Mouse (Mus musculus): ENCODE measurements around the gene Trib2. TPM values are rescaled to one million over a fixed set of nuclear protein-coding genes. Genes with fewer than 3 reads are reported as not detected.

Trib2 gene
- polyA plus RNA-seq, 1 experiment from 2014 or later: 20.5 TPM

DNA sequence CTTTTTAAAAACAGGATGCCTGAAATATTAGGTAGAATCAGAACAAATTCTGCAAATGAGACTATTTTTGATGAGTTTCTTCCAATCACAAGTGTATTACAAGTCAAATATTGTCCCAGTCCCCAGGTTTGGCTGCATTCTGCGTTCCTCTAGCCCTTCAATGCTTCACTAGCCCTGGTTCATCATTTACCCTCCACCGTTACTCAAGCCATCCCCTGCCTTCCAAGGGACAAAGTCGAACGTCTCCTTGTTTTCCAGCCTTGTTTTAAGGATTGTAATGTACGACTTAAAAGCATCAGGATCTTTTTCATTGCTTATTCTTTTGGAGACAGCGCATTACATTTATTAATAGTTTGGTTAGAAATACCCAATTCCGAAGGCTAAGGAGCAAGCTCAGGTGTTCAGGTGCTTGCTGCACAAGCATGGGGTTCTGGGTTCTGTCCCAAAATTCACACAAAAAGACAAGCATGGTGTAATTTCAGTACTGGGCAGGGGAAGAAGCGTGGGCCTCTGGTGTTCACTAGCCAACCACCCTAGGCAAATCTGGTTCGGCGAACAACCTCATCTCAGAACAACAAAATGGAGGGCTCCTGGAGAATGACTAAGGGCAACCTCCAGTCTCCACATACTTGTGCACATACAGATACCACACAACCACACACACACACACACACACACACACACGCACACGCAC, 24.3 kb upstream of the Trib2 start:
- H3K4me1 ChIP-seq (ENCODE audit: control insufficient read depth, insufficient read depth, low read length): no peaks in the 10 kb centered on the region
- no peak overlapping the region for H3K27ac ChIP-seq (ENCODE audit: low read length)
- no peak for ATAC-seq (ENCODE audit: insufficient read depth, low FRiP score)
- H3K9ac ChIP-seq (ENCODE audit: low read length): no peak overlapping the region
- H3K27me3 ChIP-seq (ENCODE audit: control insufficient read depth, insufficient read depth, low read length): no peaks in the 10 kb centered on the region
- WGBS: 88% methylated on average over 12 of the region's 12 CpGs
- H3K36me3 ChIP-seq (ENCODE audit: control insufficient read depth, insufficient read depth, low read length): no peaks in the 10 kb centered on the region
- H3K4me2 ChIP-seq (ENCODE audit: low read depth, low read length): no peak overlapping the region
- no peak overlapping the region for H3K4me3 ChIP-seq (replicated peaks; ENCODE audit: low read length)
- H3K9me3 ChIP-seq (replicated peaks; ENCODE audit: control insufficient read depth, low read length): no peaks in the 10 kb centered on the region

DNA sequence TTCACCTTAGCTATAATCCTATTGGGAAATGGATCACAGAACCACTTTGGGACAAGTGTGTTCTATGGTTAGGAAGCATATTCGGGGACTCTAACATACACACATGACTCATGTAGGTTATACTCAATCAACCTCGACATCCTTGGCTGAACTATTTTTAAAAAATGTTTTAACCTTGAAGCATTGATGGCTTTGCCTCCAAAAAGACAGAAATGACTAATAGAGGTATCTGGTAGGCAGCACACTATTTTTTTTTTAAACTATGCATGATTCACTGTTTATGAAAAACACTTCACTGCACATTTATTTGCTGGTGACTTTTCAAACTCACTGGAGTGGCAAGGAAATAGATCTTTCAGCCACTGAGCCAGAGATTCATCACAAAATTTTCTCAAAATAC, 21.5 kb upstream of the Trib2 start:
- Histone ChIP-seq H3K4me3 (replicated peaks; ENCODE audit: low read length) (no peak overlapping the region), H3K36me3 (ENCODE audit: control insufficient read depth, insufficient read depth, low read length) (no peaks in the 10 kb centered on the region), H3K9me3 (replicated peaks; ENCODE audit: control insufficient read depth, low read length) (no peaks in the 10 kb centered on the region), H3K9ac (ENCODE audit: low read length) (no peak overlapping the region), H3K4me1 (ENCODE audit: control insufficient read depth, insufficient read depth, low read length) (no peaks in the 10 kb centered on the region), H3K27me3 (ENCODE audit: control insufficient read depth, insufficient read depth, low read length) (no peaks in the 10 kb centered on the region), H3K4me2 (ENCODE audit: low read depth, low read length) (no peak overlapping the region), H3K27ac (ENCODE audit: low read length) (no peak overlapping the region)
- ATAC-seq (ENCODE audit: insufficient read depth, low FRiP score): no peak
- WGBS: 81% methylated on average over 2 of the region's 2 CpGs

DNA sequence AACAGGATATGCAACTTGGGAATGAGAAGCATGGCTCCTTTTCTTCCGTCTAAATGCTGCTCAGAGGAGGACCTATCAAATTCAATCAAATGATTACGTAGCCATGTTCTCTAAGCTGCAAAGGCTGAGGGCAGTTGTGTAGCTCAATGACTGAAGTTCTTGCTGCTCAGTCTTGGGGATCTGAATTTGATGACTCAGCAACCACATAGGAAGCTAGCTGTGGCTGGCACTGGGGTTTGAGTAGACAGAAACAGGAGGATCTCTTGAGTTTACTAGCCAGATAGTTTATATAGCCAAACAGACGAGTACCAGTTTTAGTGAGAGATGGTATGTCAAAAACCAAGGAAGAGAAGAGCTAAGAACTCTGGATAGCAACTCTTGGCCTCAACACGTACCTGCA, 20.8 kb upstream of the Trib2 start:
- no peaks in the 10 kb centered on the region for H3K36me3 ChIP-seq (ENCODE audit: control insufficient read depth, insufficient read depth, low read length)
- ATAC-seq (ENCODE audit: insufficient read depth, low FRiP score): no peak
- no peaks in the 10 kb centered on the region for H3K4me1 ChIP-seq (ENCODE audit: control insufficient read depth, insufficient read depth, low read length)
- no peak overlapping the region for H3K9ac ChIP-seq (ENCODE audit: low read length)
- H3K27ac ChIP-seq (ENCODE audit: low read length): no peak overlapping the region
- WGBS: 83% methylated on average over 4 of the region's 4 CpGs
- no peaks in the 10 kb centered on the region for H3K27me3 ChIP-seq (ENCODE audit: control insufficient read depth, insufficient read depth, low read length)
- H3K9me3 ChIP-seq (replicated peaks; ENCODE audit: control insufficient read depth, low read length): no peaks in the 10 kb centered on the region
- H3K4me2 ChIP-seq (ENCODE audit: low read depth, low read length): no peak overlapping the region
- no peak overlapping the region for H3K4me3 ChIP-seq (replicated peaks; ENCODE audit: low read length)

DNA sequence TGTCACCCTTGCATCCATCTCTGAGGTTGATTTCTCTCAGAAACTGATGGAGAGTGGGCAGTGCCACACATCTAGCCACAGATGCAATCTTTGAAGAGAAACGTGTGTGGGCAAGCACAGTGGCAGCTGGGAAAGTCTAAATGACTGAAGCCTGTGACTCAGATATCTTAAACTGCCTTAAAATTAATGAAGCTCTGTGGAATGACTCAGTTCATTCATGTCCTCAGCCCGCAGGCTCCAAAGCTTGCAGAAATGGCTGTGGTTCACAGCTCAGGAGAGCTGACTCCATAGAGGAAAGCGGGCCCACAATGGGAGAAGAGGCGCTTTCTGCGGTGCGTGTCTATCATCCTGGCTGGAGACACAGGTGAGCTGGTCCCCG, 15.9 kb upstream of the Trib2 start:
- 84% methylated on average over 7 of the region's 7 CpGs for WGBS
- Histone ChIP-seq H3K4me3 (replicated peaks; ENCODE audit: low read length) (no peak overlapping the region), H3K9me3 (replicated peaks; ENCODE audit: control insufficient read depth, low read length) (no peaks in the 10 kb centered on the region), H3K36me3 (ENCODE audit: control insufficient read depth, insufficient read depth, low read length) (no peaks in the 10 kb centered on the region), H3K27me3 (ENCODE audit: control insufficient read depth, insufficient read depth, low read length) (no peaks in the 10 kb centered on the region), H3K4me1 (ENCODE audit: control insufficient read depth, insufficient read depth, low read length) (no peaks in the 10 kb centered on the region), H3K9ac (ENCODE audit: low read length) (no peak overlapping the region), H3K4me2 (ENCODE audit: low read depth, low read length) (no peak overlapping the region), H3K27ac (ENCODE audit: low read length) (no peak overlapping the region)
- no peak for ATAC-seq (ENCODE audit: insufficient read depth, low FRiP score)

DNA sequence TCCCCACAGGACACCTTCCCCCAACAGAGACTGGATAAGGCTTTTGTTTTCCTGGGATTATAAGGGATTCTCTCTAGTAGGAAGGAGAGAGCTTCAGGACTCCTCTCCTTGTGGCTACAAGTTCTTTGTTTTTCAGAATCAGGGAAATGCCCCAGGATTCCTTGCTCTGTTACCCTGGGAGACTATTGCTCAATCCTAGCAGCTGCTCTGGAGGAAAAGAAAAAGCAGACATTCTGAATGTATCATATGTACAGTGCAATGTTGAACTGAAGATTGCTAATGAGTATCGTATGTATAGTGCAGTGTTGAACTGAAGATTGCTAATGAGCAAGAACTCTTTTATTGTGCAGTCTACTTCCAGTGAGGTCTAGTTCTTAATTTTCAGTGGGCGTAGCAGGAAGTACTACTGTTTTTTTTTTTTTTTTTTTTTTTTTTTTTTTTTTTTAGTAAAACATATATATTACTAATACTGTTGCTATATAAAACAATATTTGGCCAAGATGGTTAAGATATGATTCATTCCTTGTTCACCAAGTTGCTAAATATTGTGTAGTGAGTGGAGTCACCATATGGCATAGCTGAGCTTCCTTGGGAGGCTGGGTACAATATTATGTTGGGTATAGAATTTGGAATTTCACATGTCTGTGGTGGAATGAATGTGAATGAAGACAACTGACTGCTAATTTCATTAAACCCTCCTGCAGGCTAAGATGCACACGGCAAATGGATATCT, 15.4 kb upstream of the Trib2 start:
- no peak overlapping the region for H3K9ac ChIP-seq (ENCODE audit: low read length)
- no peak overlapping the region for H3K4me2 ChIP-seq (ENCODE audit: low read depth, low read length)
- no peaks in the 10 kb centered on the region for H3K27me3 ChIP-seq (ENCODE audit: control insufficient read depth, insufficient read depth, low read length)
- no peak for ATAC-seq (ENCODE audit: insufficient read depth, low FRiP score)
- no peak overlapping the region for H3K27ac ChIP-seq (ENCODE audit: low read length)
- no peak overlapping the region for H3K4me3 ChIP-seq (replicated peaks; ENCODE audit: low read length)
- 82% methylated on average over 3 of the region's 3 CpGs for WGBS
- no peaks in the 10 kb centered on the region for H3K9me3 ChIP-seq (replicated peaks; ENCODE audit: control insufficient read depth, low read length)
- H3K36me3 ChIP-seq (ENCODE audit: control insufficient read depth, insufficient read depth, low read length): no peaks in the 10 kb centered on the region
- H3K4me1 ChIP-seq (ENCODE audit: control insufficient read depth, insufficient read depth, low read length): no peaks in the 10 kb centered on the region

DNA sequence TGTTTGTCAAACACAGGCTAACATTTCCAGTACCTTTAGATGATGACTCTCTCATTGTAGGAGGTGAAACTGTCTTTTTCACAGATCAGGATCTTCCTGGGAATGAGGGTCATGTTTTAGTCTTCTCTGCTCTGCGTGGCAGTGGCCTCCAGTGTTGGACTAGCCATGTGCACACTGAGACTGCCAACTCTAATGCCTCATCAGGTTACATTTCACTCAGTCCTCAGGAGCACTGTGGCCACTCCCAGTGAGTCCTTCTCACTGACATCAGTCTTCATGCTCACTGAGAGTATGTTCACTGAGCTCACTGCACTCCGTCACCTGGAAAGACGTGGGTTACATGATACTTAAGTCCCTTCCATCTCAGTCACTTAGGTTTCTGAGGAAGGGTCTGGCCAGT, 14.0 kb upstream of the Trib2 start:
- ATAC-seq (ENCODE audit: insufficient read depth, low FRiP score): no peak
- 82% methylated on average over 3 of the region's 3 CpGs for WGBS
- no peak overlapping the region for H3K4me3 ChIP-seq (replicated peaks; ENCODE audit: low read length)
- no peaks in the 10 kb centered on the region for H3K9me3 ChIP-seq (replicated peaks; ENCODE audit: control insufficient read depth, low read length)
- H3K36me3 ChIP-seq (ENCODE audit: control insufficient read depth, insufficient read depth, low read length): no peaks in the 10 kb centered on the region
- H3K4me2 ChIP-seq (ENCODE audit: low read depth, low read length): no peak overlapping the region
- H3K27ac ChIP-seq (ENCODE audit: low read length): no peak overlapping the region
- no peaks in the 10 kb centered on the region for H3K27me3 ChIP-seq (ENCODE audit: control insufficient read depth, insufficient read depth, low read length)
- H3K9ac ChIP-seq (ENCODE audit: low read length): no peak overlapping the region
- H3K4me1 ChIP-seq (ENCODE audit: control insufficient read depth, insufficient read depth, low read length): no peaks in the 10 kb centered on the region

DNA sequence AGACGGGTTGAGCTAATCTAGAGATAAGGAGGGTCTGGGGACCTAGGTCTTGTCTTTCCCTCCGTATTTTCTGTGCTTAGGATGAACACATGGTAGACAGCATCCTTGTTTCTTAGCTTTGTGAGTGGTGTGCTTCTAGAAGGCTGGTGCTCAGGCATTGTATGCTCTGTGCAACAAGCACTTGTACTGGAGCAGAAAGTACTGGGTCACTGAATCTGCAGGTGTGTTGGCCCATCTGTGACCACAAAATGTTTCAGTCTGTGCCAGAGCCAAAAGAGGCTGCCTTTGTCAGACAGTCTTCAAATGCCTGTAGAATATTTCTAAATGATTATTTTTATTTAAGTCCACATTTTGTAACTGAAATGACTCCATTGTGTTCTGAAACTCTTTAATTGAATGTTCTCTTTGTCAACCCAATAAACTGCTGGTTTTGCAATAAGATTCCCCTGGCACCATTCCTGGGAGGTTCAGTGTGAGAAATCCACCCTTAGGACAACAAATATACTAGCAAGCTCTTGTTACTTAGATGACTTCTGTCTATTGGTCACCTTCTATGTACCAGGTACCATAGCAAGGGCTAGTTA, 12.2 kb upstream of the Trib2 start:
- H3K36me3 ChIP-seq (ENCODE audit: control insufficient read depth, insufficient read depth, low read length): no peaks in the 10 kb centered on the region
- H3K9me3 ChIP-seq (replicated peaks; ENCODE audit: control insufficient read depth, low read length): no peaks in the 10 kb centered on the region
- no peak overlapping the region for H3K9ac ChIP-seq (ENCODE audit: low read length)
- no peak overlapping the region for H3K4me3 ChIP-seq (replicated peaks; ENCODE audit: low read length)
- 54% methylated on average over 2 of the region's 2 CpGs for WGBS
- H3K27ac ChIP-seq (ENCODE audit: low read length): no peak overlapping the region
- H3K4me2 ChIP-seq (ENCODE audit: low read depth, low read length): no peak overlapping the region
- H3K27me3 ChIP-seq (ENCODE audit: control insufficient read depth, insufficient read depth, low read length): no peaks in the 10 kb centered on the region
- no peak for ATAC-seq (ENCODE audit: insufficient read depth, low FRiP score)
- H3K4me1 ChIP-seq (ENCODE audit: control insufficient read depth, insufficient read depth, low read length): no peaks in the 10 kb centered on the region

- Histone ChIP-seq H3K9ac (ENCODE audit: low read length) (no peak overlapping the region), H3K9me3 (replicated peaks; ENCODE audit: control insufficient read depth, low read length) (no peaks in the 10 kb centered on the region), H3K27me3 (ENCODE audit: control insufficient read depth, insufficient read depth, low read length) (no peaks in the 10 kb centered on the region; the same call in 1 of the 2 replicates), H3K36me3 (ENCODE audit: control insufficient read depth, insufficient read depth, low read length) (no peaks in the 10 kb centered on the region), H3K4me2 (ENCODE audit: low read depth, low read length) (no peak overlapping the region), H3K4me1 (ENCODE audit: control insufficient read depth, insufficient read depth, low read length) (0 out of 2 replicates have a peak, but pooled peaks cover 3% of the 10 kb centered on the region), H3K4me3 (replicated peaks; ENCODE audit: low read length) (no peak overlapping the region), H3K27ac (ENCODE audit: low read length) (no peak overlapping the region)
- no peak for ATAC-seq (ENCODE audit: insufficient read depth, low FRiP score)
Observed at GRCm38 (mm10) chr12:15821019-15821418, 4.3 kb upstream of the Trib2 start.

GRCm38 (mm10) chr12:15817365-15817764, 643 bp upstream of the Trib2 start:
- H3K9me3 ChIP-seq (replicated peaks; ENCODE audit: control insufficient read depth, low read length): no peaks in the 10 kb centered on the region
- WGBS: 18% methylated on average over 4 of the region's 4 CpGs
- H3K4me3 ChIP-seq (replicated peaks; ENCODE audit: low read length): peak overlapping the region; percentile 88
- peak overlapping the region; percentile 91 for H3K9ac ChIP-seq (ENCODE audit: low read length)
- no peak for ATAC-seq (ENCODE audit: insufficient read depth, low FRiP score)
- H3K4me1 ChIP-seq (ENCODE audit: control insufficient read depth, insufficient read depth, low read length): 0 out of 2 replicates have a peak, but pooled peaks cover 5% of the 10 kb centered on the region
- H3K36me3 ChIP-seq (ENCODE audit: control insufficient read depth, insufficient read depth, low read length): no peaks in the 10 kb centered on the region
- peak overlapping the region; percentile 94; the same call in 1 of the 2 replicates for H3K27ac ChIP-seq (ENCODE audit: low read length)
- peak overlapping the region; percentile 84 for H3K4me2 ChIP-seq (ENCODE audit: low read depth, low read length)
- H3K27me3 ChIP-seq (ENCODE audit: control insufficient read depth, insufficient read depth, low read length): no peaks in the 10 kb centered on the region; the same call in 1 of the 2 replicates
